Mouse (Mus musculus): Measurements from ENCODE around the gene Atp2b2. TPM values are rescaled to one million over a fixed set of nuclear protein-coding genes. Genes with fewer than 3 reads are reported as not detected.

The Atp2b2 gene
- total and polyA plus RNA-seq, 3 experiments = 0.04 TPM; not detected in 2

- Histone ChIP-seq H3K9me3 (replicated peaks; ENCODE audit: insufficient read depth, low read length) (no peaks in the 10 kb centered on the region), H3K4me3 (ENCODE audit: control insufficient read depth in 1 of 2, insufficient read depth in 1 of 2, low read depth in 2 of 2, low read length in 2 of 2) (no peak overlapping the region), H3K9ac (ENCODE audit: control insufficient read depth, low read depth, low read length, poor library complexity, severe bottlenecking) (no peak overlapping the region), H3K27me3 (ENCODE audit: control insufficient read depth in 1 of 2, insufficient read depth in 2 of 2, low read length in 2 of 2) (no peaks in the 10 kb centered on the region), H3K36me3 (ENCODE audit: control insufficient read depth in 1 of 2, insufficient read depth in 2 of 2, low read length in 2 of 2) (no peaks in the 10 kb centered on the region), H3K4me1 (ENCODE audit: control insufficient read depth in 1 of 2, insufficient read depth in 2 of 2, low read length in 2 of 2) (no peaks in the 10 kb centered on the region), H3K79me2 (ENCODE audit: control insufficient read depth, insufficient read depth, low read length, poor library complexity) (no peaks in the 10 kb centered on the region), H3K27ac (ENCODE audit: control insufficient read depth, low read depth, low read length) (no peak overlapping the region)
- TF ChIP-seq TAL1 (IDR thresholded peaks at IDR 0.05; ENCODE audit: low read length) = no peak
- TF ChIP-seq SIN3A (IDR thresholded peaks at IDR 0.05; ENCODE audit: low read length) = no peak
- TF ChIP-seq NELFE (IDR thresholded peaks at IDR 0.05; ENCODE audit: low read depth, low read length) = no peak
- no peak for TF ChIP-seq GATA1 (IDR thresholded peaks at IDR 0.05; ENCODE audit: low read depth, low read length)
- no peak for TF ChIP-seq MAX (IDR thresholded peaks at IDR 0.05; ENCODE audit: low read length)
- no peak for TF ChIP-seq NRF1 (IDR thresholded peaks at IDR 0.05; ENCODE audit: insufficient read depth, low read depth, low read length, poor library complexity, severe bottlenecking)
- TF ChIP-seq JUND (IDR thresholded peaks at IDR 0.05; ENCODE audit: low read depth, low read length) = no peak
- no peak for TF ChIP-seq ZKSCAN1 (IDR thresholded peaks at IDR 0.05; ENCODE audit: low read depth, low read length)
- TF ChIP-seq SMC3 (IDR thresholded peaks at IDR 0.05; ENCODE audit: low read depth, low read length) = no peak
- TF ChIP-seq ZMIZ1 (IDR thresholded peaks at IDR 0.05; ENCODE audit: low read depth, low read length) = no peak
- TF ChIP-seq MYB (IDR thresholded peaks at IDR 0.05; ENCODE audit: low read depth, low read length) = no peak
- TF ChIP-seq MXI1 (IDR thresholded peaks at IDR 0.05; ENCODE audit: low read depth, low read length) = no peak
- TF ChIP-seq ETS1 (IDR thresholded peaks at IDR 0.05; ENCODE audit: low read depth, low read length) = no peak
- TF ChIP-seq ELF1 (IDR thresholded peaks at IDR 0.05; ENCODE audit: low read depth, low read length) = no peak
- TF ChIP-seq CHD1 (IDR thresholded peaks at IDR 0.05; ENCODE audit: low read depth, low read length) = no peak
- no peak for TF ChIP-seq EP300 (IDR thresholded peaks at IDR 0.05; ENCODE audit: low read depth in 1 of 2, low read length in 2 of 2)
- no peak for DNase-seq (ENCODE audit: low read depth, low spot score)
These were observed 151.0 kb downstream of the Atp2b2 start for GRCm38 (mm10) chr6:113891225-113891967.

DNA sequence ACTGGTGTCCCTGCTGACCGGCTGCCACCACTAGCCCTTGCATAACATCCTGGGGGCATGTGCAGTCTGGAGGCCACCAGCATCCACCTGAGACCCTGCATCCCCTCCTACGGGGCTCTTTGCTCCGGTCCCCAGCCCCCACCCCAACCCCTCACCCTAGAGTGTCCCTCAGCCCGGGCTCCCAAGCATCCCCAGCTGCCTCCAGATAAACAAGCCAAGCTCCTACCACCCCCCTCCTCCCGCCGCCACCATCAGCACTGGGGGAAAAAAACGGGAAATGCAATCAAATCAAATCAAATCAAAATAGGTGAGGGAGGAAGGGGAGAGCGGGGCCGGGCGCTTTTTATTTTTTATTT lies 151.6 kb downstream of the Atp2b2 start:
- Histone ChIP-seq H3K9ac (ENCODE audit: control insufficient read depth, low read depth, low read length, poor library complexity, severe bottlenecking) (no peak overlapping the region), H3K27ac (ENCODE audit: control insufficient read depth, low read depth, low read length) (no peak overlapping the region), H3K4me3 (ENCODE audit: control insufficient read depth in 1 of 2, insufficient read depth in 1 of 2, low read depth in 2 of 2, low read length in 2 of 2) (no peak overlapping the region), H3K36me3 (ENCODE audit: control insufficient read depth in 1 of 2, insufficient read depth in 2 of 2, low read length in 2 of 2) (no peaks in the 10 kb centered on the region), H3K9me3 (replicated peaks; ENCODE audit: insufficient read depth, low read length) (no peaks in the 10 kb centered on the region), H3K27me3 (ENCODE audit: control insufficient read depth in 1 of 2, insufficient read depth in 2 of 2, low read length in 2 of 2) (no peaks in the 10 kb centered on the region), H3K4me1 (ENCODE audit: control insufficient read depth in 1 of 2, insufficient read depth in 2 of 2, low read length in 2 of 2) (no peaks in the 10 kb centered on the region), H3K79me2 (ENCODE audit: control insufficient read depth, insufficient read depth, low read length, poor library complexity) (no peaks in the 10 kb centered on the region)
- TF ChIP-seq NELFE (IDR thresholded peaks at IDR 0.05; ENCODE audit: low read depth, low read length) (no peak), MAFK (IDR thresholded peaks at IDR 0.05; ENCODE audit: borderline replicate concordance, low read depth, low read length) (no peak), RAD21 (IDR thresholded peaks at IDR 0.05; ENCODE audit: low read depth, low read length) (no peak), ZC3H11A (IDR thresholded peaks at IDR 0.05; ENCODE audit: low read depth, low read length) (no peak), TCF12 (IDR thresholded peaks at IDR 0.05; ENCODE audit: low read depth, low read length) (no peak)
- no peak for DNase-seq (ENCODE audit: low read depth, low spot score)

Measured in MEL (cell line).